Mouse (Mus musculus): ENCODE measurements around the gene Thbd.

The Thbd gene

GRCm38 (mm10) chr2:148421706-148422105, 13.7 kb upstream of the Thbd start:
- DNase-seq = no peak

GRCm38 (mm10) chr2:148421112-148421511, 13.1 kb upstream of the Thbd start:
- no peak for DNase-seq

- no peak for DNase-seq
Observed at GRCm38 (mm10) chr2:148419776-148420175, 11.8 kb upstream of the Thbd start.

GRCm38 (mm10) chr2:148419151-148419550, 11.2 kb upstream of the Thbd start:
- DNase-seq = no peak

- no peak for DNase-seq
Observed at GRCm38 (mm10) chr2:148409821-148410220, 1.8 kb upstream of the Thbd start.

GRCm38 (mm10) chr2:148409141-148409540, 1.2 kb upstream of the Thbd start:
- peak; percentile 86 for DNase-seq

GRCm38 (mm10) chr2:148408761-148409120, 753 bp upstream of the Thbd start:
- no peak for DNase-seq

GRCm38 (mm10) chr2:148406971-148407869, 768 bp downstream of the Thbd start:
- DNase-seq = peak; percentile 53

GRCm38 (mm10) chr2:148406160-148406970, 1.6 kb downstream of the Thbd start:
- peak; percentile 50 for DNase-seq

GRCm38 (mm10) chr2:148404906-148405305, 3.1 kb downstream of the Thbd start:
- no peak for DNase-seq

GRCm38 (mm10) chr2:148402227-148402626, 5.8 kb downstream of the Thbd start:
- no peak for DNase-seq

GRCm38 (mm10) chr2:148398901-148399685, 8.9 kb downstream of the Thbd start:
- no peak for DNase-seq

GRCm38 (mm10) chr2:148397784-148398100, 10.2 kb downstream of the Thbd start:
- DNase-seq = peak; percentile 36

- DNase-seq = no peak
Observed at GRCm38 (mm10) chr2:148397015-148397783, 10.8 kb downstream of the Thbd start.

- DNase-seq = no peak
Observed at GRCm38 (mm10) chr2:148396209-148396608, 11.8 kb downstream of the Thbd start.

GRCm38 (mm10) chr2:148395131-148396051, 12.6 kb downstream of the Thbd start, which contains the start of gene Sstr4:
Sstr4 (plus strand) TSS chr2:148395344.
- DNase-seq = peak; percentile 47

- no peak for DNase-seq
Observed at GRCm38 (mm10) chr2:148393846-148394245, 14.1 kb downstream of the Thbd start.

- no peak for DNase-seq
Observed at GRCm38 (mm10) chr2:148393149-148393548, 14.8 kb downstream of the Thbd start.

- no peak for DNase-seq
Observed at GRCm38 (mm10) chr2:148387652-148388581, 20.1 kb downstream of the Thbd start.

GRCm38 (mm10) chr2:148386927-148387326, 21.1 kb downstream of the Thbd start:
- DNase-seq = no peak
